Mouse (Mus musculus) right cerebral cortex, postnatal 36 days (tissue): ENCODE data around the gene Nr4a1.

ENCODE experiments used
- DNase-seq, 2 experiments: peaks; one replicate each; pipeline ENCODE4 v3.0.0; 2022; ENCODE audit warnings: low spot score in 2 of 2, mixed read lengths in 1 of 2

The Nr4a1 gene

GRCm38 (mm10) chr15:101283911-101284750, 30.1 kb downstream of the Nr4a1 start, which contains the start of gene Atg101:
Gene Atg101, plus strand, starts transcription at chr15:101284272.
- DNase-seq, result peak; percentile 78 to 82

- DNase-seq, result no peak
Measured at GRCm38 (mm10) chr15:101286129-101286770, 32.2 kb downstream of the Nr4a1 start.

- no peak for DNase-seq
Measured at GRCm38 (mm10) chr15:101287361-101287760, 33.3 kb downstream of the Nr4a1 start.

GRCm38 (mm10) chr15:101290354-101290753, 36.3 kb downstream of the Nr4a1 start:
- DNase-seq, result no peak

GRCm38 (mm10) chr15:101292012-101292411, 37.9 kb downstream of the Nr4a1 start:
- DNase-seq, result no peak

- no peak for DNase-seq
Measured at GRCm38 (mm10) chr15:101293025-101293621, 39.1 kb downstream of the Nr4a1 start, which contains the start of gene 6030408B16Rik. Gene 6030408B16Rik, plus strand, starts transcription at chr15:101293212.

- DNase-seq, result no peak
Measured at GRCm38 (mm10) chr15:101294028-101294894, 40.2 kb downstream of the Nr4a1 start.

GRCm38 (mm10) chr15:101295106-101295505, 41.0 kb downstream of the Nr4a1 start:
- DNase-seq, result no peak

- DNase-seq, result no peak
Measured at GRCm38 (mm10) chr15:101295616-101296015, 41.5 kb downstream of the Nr4a1 start.

- no peak for DNase-seq
Measured at GRCm38 (mm10) chr15:101296091-101296490, 42.0 kb downstream of the Nr4a1 start.

- DNase-seq, result no peak
Measured at GRCm38 (mm10) chr15:101297988-101298387, 43.9 kb downstream of the Nr4a1 start.

GRCm38 (mm10) chr15:101298550-101298949, 44.5 kb downstream of the Nr4a1 start:
- DNase-seq, result no peak

- DNase-seq, result no peak
Measured at GRCm38 (mm10) chr15:101299480-101299960, 45.5 kb downstream of the Nr4a1 start.

GRCm38 (mm10) chr15:101300128-101300527, 46.1 kb downstream of the Nr4a1 start:
- no peak for DNase-seq

- no peak for DNase-seq
Measured at GRCm38 (mm10) chr15:101302201-101302600, 48.1 kb downstream of the Nr4a1 start.

GRCm38 (mm10) chr15:101303830-101304229, 49.8 kb downstream of the Nr4a1 start:
- no peak for DNase-seq

- DNase-seq, result no peak
Measured at GRCm38 (mm10) chr15:101306459-101306858, 52.4 kb downstream of the Nr4a1 start.

- no peak for DNase-seq
Measured at GRCm38 (mm10) chr15:101308440-101309348, 54.6 kb downstream of the Nr4a1 start.

- no peak for DNase-seq
Measured at GRCm38 (mm10) chr15:101309493-101309892, 55.4 kb downstream of the Nr4a1 start.

- DNase-seq, result peak; percentile 46 to 52
Measured at GRCm38 (mm10) chr15:101311087-101311770, 57.2 kb downstream of the Nr4a1 start.
